Mouse (Mus musculus) lung, embryonic 14.5 days (tissue): Measurements from ENCODE around the gene Wwtr1. TPM values are rescaled to one million over a fixed set of nuclear protein-coding genes. Genes with fewer than 3 reads are reported as not detected.

ENCODE experiments used
- ATAC-seq: fragments of 200-750 bp; cut with Nextera tagmentation; 2 replicates; pipeline ENCODE4 v1.8.0; 2017; ENCODE audit warnings: mild to moderate bottlenecking, moderate TSS enrichment, moderate library complexity; ENCODE audit not compliant: insufficient read depth
- DNase-seq: peaks from one replicate; pipeline ENCODE4 v3.0.0-alpha.2; 2015
- H3K27ac ChIP-seq: fragments of 300-500 bp; sonication (generic); 2 replicates; pipeline ENCODE4 v1.5.1; 2014; ENCODE audit warnings: low read depth, mild to moderate bottlenecking, moderate library complexity
- H3K27me3 ChIP-seq: fragments of 300-500 bp; sonication (generic); 2 replicates; pipeline ENCODE4 v1.6.1; 2014; ENCODE audit warnings: low read length, control low read depth; ENCODE audit not compliant: insufficient read depth
- H3K36me3 ChIP-seq: fragments of 300-500 bp; sonication (generic); 2 replicates; pipeline ENCODE4 v1.6.1; 2014; ENCODE audit warnings: control low read depth; ENCODE audit not compliant: insufficient read depth
- H3K4me1 ChIP-seq: fragments of 300-500 bp; sonication (generic); 2 replicates; pipeline ENCODE4 v1.6.1; 2014; ENCODE audit warnings: antibody characterized with exemption, control low read depth; ENCODE audit not compliant: insufficient read depth
- H3K4me2 ChIP-seq: fragments of 300-500 bp; sonication (generic); 2 replicates; pipeline ENCODE4 v1.6.1; 2014; ENCODE audit warnings: mild to moderate bottlenecking
- H3K4me3 ChIP-seq: fragments of 300-500 bp; sonication (generic); 2 replicates; pipeline ENCODE4 v1.5.1; 2014; ENCODE audit warnings: low read depth, low read length
- H3K9ac ChIP-seq: fragments of 300-500 bp; sonication (generic); 2 replicates; pipeline ENCODE4 v1.6.1; 2014
- H3K9me3 ChIP-seq: fragments of 300-500 bp; sonication (generic); 2 replicates; pipeline ENCODE4 v1.6.1; 2016; ENCODE audit warnings: low read depth, low read length, control low read depth
- CTCF ChIP-seq: IDR thresholded peaks from 2 replicates; pipeline ENCODE4 v1.5.1; 2016; ENCODE audit warnings: antibody characterized with exemption, low read depth
- WGBS: fragments of 180-500 bp; shearing (Covaris S2); extraction: QIAGEN DNeasy Blood & Tissue Kit; methylation state at CpG from one replicate; pipeline ENCODE4 v1.1.7; 2014; 5-methylcytosine and 5-hydroxymethylcytosine counted together
- polyA plus RNA-seq: library from polyadenylated mRNA; unstranded; fragments of >200 nt; fragmentation: Nextera tagmentation; extraction: Ambion mirVana; gene quantifications from 2 replicates; pipeline ENCODE4 v1.2.1, GENCODE M21; 2014

Gene Wwtr1
- polyA plus RNA-seq, 1 experiment from 2014 or later, result 23.4 TPM

DNA sequence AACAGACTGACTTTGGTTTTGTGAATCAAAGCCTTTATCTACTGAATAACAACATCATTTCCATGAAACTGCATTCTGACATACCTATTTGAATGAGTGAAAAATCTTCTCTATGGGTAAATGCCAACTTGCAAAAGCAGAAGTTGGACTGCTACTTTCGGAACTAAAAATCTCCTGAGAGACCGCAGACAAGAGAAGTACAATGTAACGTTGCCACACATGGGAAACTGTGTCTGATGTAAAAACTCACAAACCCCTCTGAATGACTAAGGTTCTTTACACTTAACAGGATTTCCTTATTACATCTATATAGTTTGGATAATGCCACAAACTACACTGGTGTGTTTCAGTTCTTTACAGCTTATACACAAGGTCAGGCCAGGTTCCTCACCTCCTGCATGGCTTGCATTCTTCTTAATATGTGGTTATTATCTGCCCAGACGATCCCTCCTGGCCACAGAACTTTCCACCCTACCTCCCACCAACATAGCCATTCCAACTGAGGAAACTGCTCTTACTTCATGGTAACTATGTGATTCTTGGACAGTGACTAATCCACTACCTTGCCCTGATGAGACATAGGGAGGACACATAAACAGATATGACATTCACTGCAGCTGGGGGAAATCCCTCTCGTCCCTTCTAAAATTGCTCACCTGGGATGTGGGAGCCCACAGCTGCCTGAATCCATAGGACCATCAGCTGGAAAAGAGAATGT, 25.1 kb downstream of the Wwtr1 start:
- no peak overlapping the region for H3K4me2 ChIP-seq
- no peak overlapping the region for H3K4me3 ChIP-seq
- H3K27me3 ChIP-seq, result no peaks in the 10 kb centered on the region
- no peaks in the 10 kb centered on the region for H3K4me1 ChIP-seq
- ATAC-seq (no peak), DNase-seq (no peak)
- H3K27ac ChIP-seq, result no peak overlapping the region
- 76% methylated on average over 5 of the region's 5 CpGs for WGBS
- no peaks in the 10 kb centered on the region for H3K9me3 ChIP-seq
- H3K36me3 ChIP-seq, result no peaks in the 10 kb centered on the region
- no peak overlapping the region for H3K9ac ChIP-seq
- TF ChIP-seq CTCF, result no peak

DNA sequence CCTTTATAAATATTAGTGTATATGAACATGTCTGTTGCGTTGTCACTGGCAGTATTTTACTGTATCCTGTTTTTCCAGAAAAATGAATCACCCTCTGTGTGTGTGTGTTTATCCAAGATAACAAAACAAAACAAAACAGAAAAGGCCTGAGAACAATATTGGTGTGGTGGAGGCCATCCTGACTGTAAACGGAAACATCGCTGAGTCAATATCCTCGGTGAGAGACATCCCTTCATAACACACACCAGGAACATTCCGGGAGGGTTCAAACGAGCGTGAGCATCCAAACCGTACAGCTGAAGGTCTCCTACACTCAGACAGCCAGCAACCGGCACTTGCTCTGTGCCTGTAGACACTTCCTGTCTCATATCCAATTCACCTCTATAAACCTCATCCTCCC, 31.6 kb downstream of the Wwtr1 start:
- no peak for TF ChIP-seq CTCF
- Histone ChIP-seq H3K9me3 (no peaks in the 10 kb centered on the region), H3K4me2 (no peak overlapping the region), H3K27me3 (no peaks in the 10 kb centered on the region), H3K27ac (no peak overlapping the region), H3K4me1 (peaks cover 4% of the 10 kb centered on the region), H3K36me3 (no peaks in the 10 kb centered on the region), H3K9ac (no peak overlapping the region), H3K4me3 (no peak overlapping the region)
- WGBS, result 63% methylated on average over 9 of the region's 9 CpGs
- DNase-seq (peak; percentile 54), ATAC-seq (peak; percentile 49; the same call in 1 of the 2 replicates)

DNA sequence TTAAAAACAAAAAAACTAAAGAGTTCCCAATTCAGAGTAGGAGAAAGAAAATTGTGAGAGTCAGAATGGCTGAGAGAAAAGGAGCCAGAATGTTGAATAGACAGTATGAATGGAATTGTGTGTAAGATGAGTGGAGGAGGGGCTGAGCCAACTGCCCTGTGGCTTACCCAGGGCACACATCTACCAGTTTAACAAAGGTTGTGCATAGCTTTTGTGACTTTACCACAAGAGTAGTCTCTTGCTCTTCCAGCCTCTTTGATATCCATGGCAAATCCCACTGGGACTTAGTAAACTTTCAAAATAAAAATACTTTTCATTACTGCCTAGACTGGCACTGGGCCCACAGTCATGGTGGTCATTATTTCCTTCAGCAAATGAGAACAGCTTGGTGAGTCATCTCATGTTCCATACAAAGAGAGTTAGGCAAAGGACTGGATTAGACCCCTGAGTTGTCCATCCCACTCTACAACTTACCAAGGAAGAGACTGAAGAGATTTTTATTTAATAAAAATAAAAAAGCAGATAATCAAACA, 32.8 kb downstream of the Wwtr1 start:
- no peak overlapping the region for H3K4me2 ChIP-seq
- no peak for TF ChIP-seq CTCF
- no peak for DNase-seq
- no peak overlapping the region for H3K9ac ChIP-seq
- H3K4me3 ChIP-seq, result no peak overlapping the region
- H3K4me1 ChIP-seq, result peaks cover 4% of the 10 kb centered on the region
- no peaks in the 10 kb centered on the region for H3K9me3 ChIP-seq
- no peak overlapping the region for H3K27ac ChIP-seq
- H3K36me3 ChIP-seq, result no peaks in the 10 kb centered on the region
- no peak for ATAC-seq
- no peaks in the 10 kb centered on the region for H3K27me3 ChIP-seq

DNA sequence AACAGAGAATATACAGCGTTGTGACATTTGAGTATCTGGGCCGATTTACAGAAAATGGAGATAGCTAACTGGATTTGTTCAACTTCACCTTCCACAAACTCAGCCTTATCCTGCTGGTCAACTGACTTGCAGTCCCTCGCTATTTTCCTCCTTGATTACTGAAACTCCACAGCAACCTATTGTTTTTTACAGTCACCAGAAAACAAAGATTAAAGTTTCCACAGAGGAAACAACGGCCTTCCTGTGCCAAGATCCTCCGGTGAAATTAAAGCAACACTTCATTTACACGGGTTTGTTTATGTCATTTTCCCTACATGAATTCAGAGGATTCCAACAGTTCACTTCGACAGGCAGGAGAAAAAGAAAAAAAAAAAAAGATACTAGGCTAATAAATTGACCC, 34.5 kb downstream of the Wwtr1 start:
- Histone ChIP-seq H3K4me2 (0 out of 2 replicates have a peak overlapping the region, but pooled peaks have one; percentile 15), H3K4me3 (no peak overlapping the region), H3K27ac (peak overlapping the region; percentile 72; the same call in 1 of the 2 replicates), H3K9ac (no peak overlapping the region), H3K36me3 (no peaks in the 10 kb centered on the region), H3K27me3 (no peaks in the 10 kb centered on the region), H3K9me3 (no peaks in the 10 kb centered on the region), H3K4me1 (peaks cover 4% of the 10 kb centered on the region)
- TF ChIP-seq CTCF, result no peak
- DNase-seq (peak; percentile 70), ATAC-seq (no peak)
- 39% methylated on average over 7 of the region's 7 CpGs for WGBS

DNA sequence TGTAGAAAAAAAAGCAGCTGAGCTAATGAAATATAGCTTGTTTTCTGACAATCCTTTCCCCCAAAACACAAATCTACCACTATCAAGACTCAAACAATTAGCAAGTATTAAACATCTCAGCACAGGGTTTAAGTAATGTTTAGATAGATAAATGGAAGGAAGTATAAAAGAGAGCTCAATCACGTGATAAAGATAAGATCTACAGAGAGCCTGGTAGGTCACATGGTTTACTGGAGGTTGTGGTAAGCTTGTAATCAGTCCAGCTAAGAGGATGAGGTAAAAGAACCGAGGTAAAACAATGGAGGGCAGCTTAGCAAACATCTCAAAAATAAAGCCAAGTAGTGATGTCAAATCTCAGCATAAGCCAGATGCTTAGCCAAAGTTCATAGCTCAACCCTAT, 35.2 kb downstream of the Wwtr1 start:
- DNase-seq (no peak), ATAC-seq (no peak)
- H3K4me1 ChIP-seq, result peaks cover 4% of the 10 kb centered on the region
- 23% methylated on average over 2 of the region's 2 CpGs for WGBS
- H3K4me3 ChIP-seq, result no peak overlapping the region
- no peaks in the 10 kb centered on the region for H3K36me3 ChIP-seq
- H3K27me3 ChIP-seq, result no peaks in the 10 kb centered on the region
- no peak overlapping the region for H3K4me2 ChIP-seq
- H3K9ac ChIP-seq, result no peak overlapping the region
- no peaks in the 10 kb centered on the region for H3K9me3 ChIP-seq
- no peak for TF ChIP-seq CTCF
- H3K27ac ChIP-seq, result peak overlapping the region; percentile 72; the same call in 1 of the 2 replicates

DNA sequence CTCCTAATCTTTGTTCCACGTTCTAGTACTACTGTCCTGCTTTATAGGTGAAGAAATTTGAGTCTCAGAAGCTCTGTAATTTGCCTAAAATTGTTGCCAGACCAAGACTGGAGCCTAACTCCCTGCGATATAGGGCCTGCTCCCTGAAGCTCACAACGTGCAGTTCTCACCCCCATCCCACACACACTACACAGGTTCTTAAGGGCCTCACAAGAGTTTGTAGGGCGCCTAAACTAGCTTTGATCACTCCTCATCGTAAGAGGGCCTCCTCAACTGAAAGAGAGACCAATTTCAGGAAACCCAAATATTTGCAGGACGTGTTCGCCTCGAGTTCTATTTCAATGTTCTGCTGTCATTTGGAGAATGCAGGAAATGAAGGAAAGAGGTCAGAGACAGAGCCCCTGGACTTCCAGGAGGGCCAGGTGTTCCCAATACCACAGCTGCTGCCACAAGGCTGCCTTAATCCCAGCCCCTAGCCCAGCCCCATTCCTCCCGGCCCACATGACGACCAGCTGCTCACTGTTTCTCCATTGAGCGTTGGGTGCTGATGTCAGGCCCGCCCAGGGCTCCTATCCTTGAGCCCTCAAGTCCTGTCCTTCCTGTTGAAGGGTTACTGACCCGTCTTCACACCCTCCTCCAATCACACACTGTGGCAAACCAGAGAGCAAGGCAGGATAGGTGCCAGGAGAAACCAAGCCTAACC, 40.1 kb downstream of the Wwtr1 start:
- Histone ChIP-seq H3K4me2 (no peak overlapping the region), H3K4me1 (no peaks in the 10 kb centered on the region; the same call in 1 of the 2 replicates), H3K4me3 (no peak overlapping the region), H3K36me3 (no peaks in the 10 kb centered on the region), H3K27ac (no peak overlapping the region; the same call in 1 of the 2 replicates), H3K9me3 (no peaks in the 10 kb centered on the region), H3K9ac (no peak overlapping the region), H3K27me3 (no peaks in the 10 kb centered on the region)
- peak; percentile 67; the same call in 1 of the 2 replicates for ATAC-seq
- 38% methylated on average over 13 of the region's 13 CpGs for WGBS
- no peak for TF ChIP-seq CTCF
- DNase-seq, result peak; percentile 8

DNA sequence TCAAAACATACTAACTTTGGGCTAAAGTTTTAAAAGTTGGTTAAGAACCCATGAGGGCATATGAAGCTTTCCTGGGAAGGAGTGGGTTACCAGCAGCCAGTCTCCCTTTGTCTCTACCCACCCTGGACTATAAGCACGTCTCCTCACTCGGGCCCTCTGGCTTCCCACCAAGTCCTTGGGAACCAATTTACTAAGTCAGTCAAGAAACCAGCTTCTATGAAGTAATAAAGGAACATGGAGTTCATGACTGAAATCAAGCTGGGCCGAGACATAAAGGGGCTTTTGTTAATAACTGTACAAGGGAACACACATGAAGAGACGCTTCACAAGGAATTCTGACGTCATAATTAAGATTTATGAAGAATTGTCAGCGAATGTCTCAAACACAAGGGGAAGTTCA, 41.3 kb downstream of the Wwtr1 start:
- Histone ChIP-seq H3K27ac (no peak overlapping the region), H3K36me3 (no peaks in the 10 kb centered on the region), H3K9me3 (no peaks in the 10 kb centered on the region), H3K4me1 (no peaks in the 10 kb centered on the region), H3K27me3 (no peaks in the 10 kb centered on the region), H3K4me2 (no peak overlapping the region), H3K4me3 (no peak overlapping the region), H3K9ac (no peak overlapping the region)
- DNase-seq, result no peak
- WGBS, result 59% methylated on average over 6 of the region's 6 CpGs
- TF ChIP-seq CTCF, result no peak
- no peak for ATAC-seq
